Mouse (Mus musculus): ENCODE results near the gene Trim28.

GRCm38 (mm10) chr7:13044254-13044625 lies 45.3 kb downstream of the Trim28 start:
- no peak for TF ChIP-seq POLR2A (IDR thresholded peaks at IDR 0.05; ENCODE audit: low read depth, low read length)
- no peak for TF ChIP-seq JUND (conservative IDR thresholded peaks at IDR 0.05; ENCODE audit: low read depth, low read length)
- TF ChIP-seq ZMIZ1 (IDR thresholded peaks at IDR 0.05; ENCODE audit: low read depth, low read length) = no peak
- TF ChIP-seq USF2 (conservative IDR thresholded peaks at IDR 0.05; ENCODE audit: low read depth, low read length) = no peak
- TF ChIP-seq MXI1 (IDR thresholded peaks at IDR 0.05; ENCODE audit: low read depth, low read length) = no peak

Measured in CH12.LX (cell line).